Mouse (Mus musculus) liver, embryonic 14.5 days (tissue): ENCODE results near the gene Paqr7.

Experiments used
- CTCF ChIP-seq: IDR thresholded peaks from 2 replicates; pipeline ENCODE4 v1.5.1; 2016; ENCODE audit warnings: antibody characterized with exemption, low read depth, control low read depth
- EP300 ChIP-seq: IDR thresholded peaks from 2 replicates; pipeline ENCODE4 v1.6.1; 2016; ENCODE audit warnings: antibody characterized with exemption, low read depth

- TF ChIP-seq CTCF (no peak), EP300 (no peak)
Measured at GRCm38 (mm10) chr4:134457130-134457825, 39.2 kb upstream of the Paqr7 start.
